Mouse (Mus musculus): Measurements from ENCODE around the gene Cnpy1.

The Cnpy1 gene

GRCm38 (mm10) chr5:28239829-28240228 is 5.8 kb downstream of the Cnpy1 start:
- no peak for DNase-seq (ENCODE audit: low spot score in 2 of 2)

- no peak for DNase-seq (ENCODE audit: low spot score in 2 of 2)
Measured at GRCm38 (mm10) chr5:28238876-28239275, 6.7 kb downstream of the Cnpy1 start.

GRCm38 (mm10) chr5:28238152-28238551 is 7.5 kb downstream of the Cnpy1 start:
- no peak for DNase-seq (ENCODE audit: low spot score in 2 of 2)

GRCm38 (mm10) chr5:28237715-28238114 is 7.9 kb downstream of the Cnpy1 start:
- DNase-seq (ENCODE audit: low spot score in 2 of 2): no peak

GRCm38 (mm10) chr5:28237055-28237454 is 8.6 kb downstream of the Cnpy1 start:
- DNase-seq (ENCODE audit: low spot score in 2 of 2): no peak

- no peak for DNase-seq (ENCODE audit: low spot score in 2 of 2)
Measured at GRCm38 (mm10) chr5:28236098-28236497, 9.5 kb downstream of the Cnpy1 start.

GRCm38 (mm10) chr5:28232101-28232500 is 13.5 kb downstream of the Cnpy1 start:
- DNase-seq (ENCODE audit: low spot score in 2 of 2): no peak

GRCm38 (mm10) chr5:28219596-28219995 is 26.0 kb downstream of the Cnpy1 start:
- DNase-seq (ENCODE audit: low spot score in 2 of 2): no peak

GRCm38 (mm10) chr5:28213441-28213840 is 32.2 kb downstream of the Cnpy1 start:
- DNase-seq (ENCODE audit: low spot score in 2 of 2): no peak

- no peak for DNase-seq (ENCODE audit: low spot score in 2 of 2)
Measured at GRCm38 (mm10) chr5:28211651-28212310, 33.8 kb downstream of the Cnpy1 start.

- DNase-seq (ENCODE audit: low spot score in 2 of 2): peak in 1 of 2 experiments; percentile 6
Measured at GRCm38 (mm10) chr5:28210591-28211550, 34.7 kb downstream of the Cnpy1 start.

GRCm38 (mm10) chr5:28209549-28210431 is 35.8 kb downstream of the Cnpy1 start:
- DNase-seq (ENCODE audit: low spot score in 2 of 2): peak in 1 of 2 experiments; percentile 2

GRCm38 (mm10) chr5:28208726-28209520 is 36.7 kb downstream of the Cnpy1 start:
- DNase-seq (ENCODE audit: low spot score in 2 of 2): no peak

GRCm38 (mm10) chr5:28207043-28207442 is 38.6 kb downstream of the Cnpy1 start:
- DNase-seq (ENCODE audit: low spot score in 2 of 2): no peak

- DNase-seq (ENCODE audit: low spot score in 2 of 2): no peak
Measured at GRCm38 (mm10) chr5:28206448-28206847, 39.2 kb downstream of the Cnpy1 start.

GRCm38 (mm10) chr5:28204678-28205077 is 40.9 kb downstream of the Cnpy1 start:
- no peak for DNase-seq (ENCODE audit: low spot score in 2 of 2)

- DNase-seq (ENCODE audit: low spot score in 2 of 2): no peak
Measured at GRCm38 (mm10) chr5:28203086-28203485, 42.5 kb downstream of the Cnpy1 start.

- DNase-seq (ENCODE audit: low spot score in 2 of 2): no peak
Measured at GRCm38 (mm10) chr5:28199089-28199873, 46.3 kb downstream of the Cnpy1 start.

GRCm38 (mm10) chr5:28195473-28195872 is 50.1 kb downstream of the Cnpy1 start:
- no peak for DNase-seq (ENCODE audit: low spot score in 2 of 2)

- DNase-seq (ENCODE audit: low spot score in 2 of 2): no peak
Measured at GRCm38 (mm10) chr5:28192099-28192454, 53.5 kb downstream of the Cnpy1 start.
